Mouse (Mus musculus) fat pad, adult 2 months (tissue): Measurements from ENCODE around the gene Mrm3.

ENCODE experiments used
- DNase-seq: peaks from one replicate; pipeline ENCODE4 v3.0.0-alpha.2; 2011; ENCODE audit warnings: low read depth, low spot score; ENCODE audit errors: extremely low read depth

The Mrm3 gene

GRCm38 (mm10) chr11:76286534-76287126 is 43.1 kb downstream of the Mrm3 start:
- no peak for DNase-seq

DNA sequence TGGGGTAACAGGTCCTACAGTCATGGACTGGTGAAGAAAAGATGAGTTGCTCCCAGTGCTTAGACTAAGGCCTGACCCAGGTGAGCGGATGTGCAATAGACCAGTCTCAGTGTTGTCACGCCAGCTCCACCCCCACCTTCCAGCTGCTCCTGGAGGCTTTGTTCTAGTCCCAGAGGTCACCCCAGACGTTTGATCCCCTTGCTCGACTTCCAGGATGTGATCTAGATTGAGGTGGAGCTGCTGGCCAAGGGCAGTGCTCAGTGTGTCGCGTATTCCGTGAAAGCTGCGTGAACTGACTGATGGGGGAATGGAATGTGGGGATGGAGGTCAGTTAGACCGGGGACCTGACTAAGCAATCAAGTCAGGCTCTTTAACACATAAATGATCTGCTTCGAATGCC is 43.8 kb downstream of the Mrm3 start:
- no peak for DNase-seq

DNA sequence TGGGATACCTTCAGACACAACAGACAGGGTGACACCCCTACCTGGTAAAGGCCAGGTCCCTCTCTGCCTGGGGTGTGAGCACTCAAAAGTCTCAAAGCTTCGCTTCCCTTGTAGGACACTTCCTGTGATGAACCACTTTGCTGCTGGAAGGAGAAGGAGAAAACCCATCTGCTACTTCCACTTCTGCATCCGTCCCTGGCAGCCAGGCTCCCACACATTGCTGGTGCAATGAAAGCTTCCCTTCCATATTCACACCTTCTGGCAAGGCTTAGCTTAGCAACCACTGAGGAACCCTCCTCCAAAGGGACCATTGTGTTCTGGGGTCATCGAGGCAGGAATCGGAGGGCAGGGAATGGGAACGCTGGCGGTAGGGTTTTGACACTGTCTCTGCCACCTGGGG is 45.1 kb downstream of the Mrm3 start:
- DNase-seq = no peak

DNA sequence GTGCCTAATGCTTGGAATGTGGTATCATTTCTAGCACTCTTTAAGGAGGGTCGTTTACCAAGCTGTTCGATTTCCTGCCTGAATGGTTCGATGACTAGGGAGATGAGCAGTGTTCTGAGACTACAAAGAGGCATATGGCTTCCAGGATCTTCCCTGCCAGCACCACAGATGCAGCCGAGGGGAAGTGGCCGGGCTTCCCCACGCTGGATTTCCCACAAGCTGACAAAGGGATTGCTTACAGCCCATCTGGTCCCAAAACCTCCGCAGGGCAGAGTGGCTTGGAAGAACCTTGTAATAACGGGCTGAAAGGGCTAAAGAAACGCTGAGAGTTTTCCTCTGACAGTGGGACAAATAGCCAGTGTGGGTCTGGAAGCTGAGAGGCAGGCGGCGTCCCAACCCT is 46.9 kb downstream of the Mrm3 start:
- no peak for DNase-seq

DNA sequence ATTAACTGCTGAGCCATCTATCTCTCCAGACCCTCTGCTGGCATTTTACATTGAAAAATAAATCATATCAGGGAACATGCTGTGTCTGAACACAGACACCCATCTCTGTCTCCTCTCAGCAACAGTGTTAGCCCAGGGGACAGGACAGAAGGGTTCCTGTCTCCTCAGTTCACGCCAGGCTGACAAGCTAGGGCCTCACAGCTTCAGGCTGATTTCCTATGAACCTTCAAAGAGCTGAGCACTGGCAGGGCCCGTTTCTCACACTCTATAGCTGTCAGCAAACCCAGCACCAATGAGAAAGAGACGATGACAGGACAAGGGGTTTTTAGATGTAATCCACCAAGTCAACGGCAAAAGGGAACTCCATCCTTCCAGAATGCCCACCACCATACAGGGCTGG is 48.4 kb downstream of the Mrm3 start:
- no peak for DNase-seq

DNA sequence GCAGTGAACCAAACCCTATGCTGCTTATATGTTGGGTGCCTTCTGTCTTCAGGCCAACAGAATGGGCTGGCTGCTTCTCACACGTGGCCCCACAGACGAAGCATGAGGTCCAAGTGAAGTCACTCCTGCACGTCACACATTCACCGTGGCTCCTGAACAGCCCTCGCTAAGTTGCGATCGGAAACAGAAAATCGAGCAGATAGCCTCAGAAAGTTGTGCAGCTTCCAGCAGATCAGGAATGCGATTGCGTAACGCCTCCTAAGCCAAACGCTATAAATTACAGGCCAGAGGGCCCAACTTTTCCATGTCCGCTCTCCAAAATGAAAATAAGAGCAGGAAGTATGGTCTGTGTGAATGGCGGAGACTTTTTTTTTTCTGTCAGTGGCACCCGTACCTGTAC is 48.9 kb downstream of the Mrm3 start:
- no peak for DNase-seq

- DNase-seq = no peak
Measured at GRCm38 (mm10) chr11:76292831-76293230, 49.3 kb downstream of the Mrm3 start.

- no peak for DNase-seq
Measured at GRCm38 (mm10) chr11:76294078-76294477, 50.6 kb downstream of the Mrm3 start.

GRCm38 (mm10) chr11:76294836-76295235 is 51.3 kb downstream of the Mrm3 start:
- no peak for DNase-seq

DNA sequence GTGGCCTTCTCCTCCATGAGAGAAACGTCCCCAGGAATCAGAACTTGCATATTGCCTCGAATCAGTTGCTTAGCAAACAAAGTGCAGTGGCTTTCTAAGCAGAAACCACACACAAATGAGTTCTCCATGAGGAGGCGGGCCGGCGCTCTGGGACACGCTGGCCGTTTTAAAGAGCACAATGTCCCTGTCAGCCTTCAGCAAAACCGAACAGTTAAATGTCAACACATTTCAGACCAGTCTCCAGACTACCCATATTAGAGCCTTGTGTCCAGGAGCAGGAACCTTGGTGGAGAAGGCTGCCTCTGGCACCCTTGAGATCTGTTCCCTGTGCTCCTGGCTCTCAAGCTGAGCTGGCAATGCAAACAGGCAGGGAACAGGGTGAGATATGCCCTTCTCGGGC is 53.7 kb downstream of the Mrm3 start:
- DNase-seq = no peak

GRCm38 (mm10) chr11:76298457-76299000 is 55.0 kb downstream of the Mrm3 start:
- DNase-seq = no peak
